Mouse (Mus musculus) midbrain, postnatal 0 days (tissue): Measurements from ENCODE around the gene Plcg1. TPM values are rescaled to one million over a fixed set of nuclear protein-coding genes. Genes with fewer than 3 reads are reported as not detected.

ENCODE experiments used
- ATAC-seq: fragments of 200-750 bp; cut with Nextera tagmentation; 2 replicates; pipeline ENCODE4 v1.8.0; 2017; ENCODE audit warnings: moderate number of reproducible peaks, mild to moderate bottlenecking, moderate TSS enrichment, moderate library complexity; ENCODE audit not compliant: low FRiP score
- DNase-seq: peaks from one replicate; pipeline ENCODE4 v3.0.0-alpha.2; 2015; ENCODE audit warnings: low spot score
- H3K27ac ChIP-seq: fragments of 300-500 bp; sonication (generic); 2 replicates; pipeline ENCODE4 v1.5.1; 2014; ENCODE audit warnings: low read depth, mild to moderate bottlenecking, low read length, mixed read lengths
- H3K27me3 ChIP-seq: fragments of 300-500 bp; sonication (generic); 2 replicates; pipeline ENCODE4 v1.6.1; 2014; ENCODE audit warnings: low read length, control low read depth, mixed read lengths; ENCODE audit not compliant: insufficient read depth
- H3K36me3 ChIP-seq: fragments of 300-500 bp; sonication (generic); 2 replicates; pipeline ENCODE4 v1.6.1; 2014; ENCODE audit warnings: low read length, control low read depth, mixed read lengths; ENCODE audit not compliant: insufficient read depth
- H3K4me1 ChIP-seq: fragments of 300-500 bp; sonication (generic); 2 replicates; pipeline ENCODE4 v1.6.1; 2014; ENCODE audit warnings: mild to moderate bottlenecking, control low read depth, antibody characterized with exemption, low read length, mixed read lengths; ENCODE audit not compliant: insufficient read depth
- H3K4me2 ChIP-seq: fragments of 300-500 bp; sonication (generic); 2 replicates; pipeline ENCODE4 v1.6.1; 2014; ENCODE audit warnings: low read depth, mild to moderate bottlenecking, low read length, mixed read lengths; ENCODE audit not compliant: poor library complexity, severe bottlenecking
- H3K4me3 ChIP-seq: fragments of 300-500 bp; sonication (generic); 2 replicates; pipeline ENCODE4 v1.5.1; 2014; ENCODE audit warnings: low read depth, mild to moderate bottlenecking, low read length, moderate library complexity
- H3K9ac ChIP-seq: fragments of 300-500 bp; sonication (generic); replicated peaks from 2 replicates; pipeline ENCODE4 v1.6.1; 2014; ENCODE audit warnings: mild to moderate bottlenecking, low read length, moderate library complexity, mixed read lengths; ENCODE audit not compliant: poor library complexity, severe bottlenecking
- H3K9me3 ChIP-seq: fragments of 300-500 bp; sonication (generic); 2 replicates; pipeline ENCODE4 v1.6.1; 2016; ENCODE audit warnings: low read length, control low read depth
- CTCF ChIP-seq: IDR thresholded peaks from 2 replicates; pipeline ENCODE4 v1.5.1; 2016; ENCODE audit warnings: antibody characterized with exemption, mild to moderate bottlenecking
- WGBS: fragments of 180-500 bp; shearing (Covaris S2); extraction: QIAGEN DNeasy Blood & Tissue Kit; methylation state at CpG from one replicate; pipeline ENCODE4 v1.1.7; 2014; 5-methylcytosine and 5-hydroxymethylcytosine counted together
- polyA plus RNA-seq: library from polyadenylated mRNA; unstranded; fragments of >200 nt; fragmentation: Nextera tagmentation; extraction: Ambion mirVana; gene quantifications from 2 replicates; pipeline ENCODE4 v1.2.1, GENCODE M21; 2015
- total RNA-seq: library from RNA; depleted of rRNA; stranded (reverse); fragments of >200 nt; gene quantifications from 2 replicates; pipeline ENCODE4 v1.2.3, GENCODE M21; 2014

The Plcg1 gene
- total and polyA plus RNA-seq, 2 experiments from 2014 or later = 45.2 to 88.7 TPM

GRCm38 (mm10) chr2:160796973-160797372 lies 65.9 kb downstream of the Plcg1 start:
- WGBS = 62% methylated on average over 2 of the region's 2 CpGs
- Histone ChIP-seq H3K4me1 (no peaks in the 10 kb centered on the region), H3K9me3 (no peaks in the 10 kb centered on the region), H3K4me3 (no peak overlapping the region), H3K9ac (no peak overlapping the region), H3K36me3 (no peaks in the 10 kb centered on the region), H3K27ac (peak overlapping the region; percentile 55), H3K27me3 (no peaks in the 10 kb centered on the region), H3K4me2 (no peak overlapping the region)
- DNase-seq (peak; percentile 78), ATAC-seq (no peak)
- TF ChIP-seq CTCF = no peak

DNA sequence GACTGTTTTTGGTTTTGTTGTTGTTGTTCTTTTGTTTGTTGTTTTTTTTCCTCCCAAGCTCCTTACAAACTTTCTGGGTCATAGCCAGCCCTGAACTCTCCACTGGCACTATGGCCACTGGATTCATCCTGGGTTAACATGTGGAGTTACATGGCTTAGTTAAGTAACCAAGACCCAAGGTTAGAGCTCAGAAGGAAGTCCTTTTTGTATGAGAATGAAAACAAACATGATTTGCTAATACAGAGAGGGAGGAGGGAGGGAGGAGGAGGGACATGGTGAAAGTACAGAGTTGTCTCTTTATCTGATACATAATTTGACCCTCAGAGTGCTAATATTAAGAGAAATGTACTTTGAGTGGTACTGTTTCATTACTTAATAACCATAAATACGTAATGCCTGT lies 67.1 kb downstream of the Plcg1 start:
- no peak for DNase-seq
- no peak overlapping the region for H3K27ac ChIP-seq
- no peaks in the 10 kb centered on the region for H3K36me3 ChIP-seq
- no peak overlapping the region for H3K4me2 ChIP-seq
- no peaks in the 10 kb centered on the region for H3K9me3 ChIP-seq
- ATAC-seq = no peak
- H3K4me3 ChIP-seq = no peak overlapping the region
- no peaks in the 10 kb centered on the region for H3K27me3 ChIP-seq
- 92% methylated on average over 1 of the region's 1 CpGs for WGBS
- H3K4me1 ChIP-seq = no peaks in the 10 kb centered on the region
- no peak for TF ChIP-seq CTCF
- H3K9ac ChIP-seq = no peak overlapping the region

GRCm38 (mm10) chr2:160800967-160801366 lies 69.9 kb downstream of the Plcg1 start:
- DNase-seq = no peak
- H3K4me3 ChIP-seq = no peak overlapping the region
- no peak overlapping the region for H3K4me2 ChIP-seq
- H3K9me3 ChIP-seq = no peaks in the 10 kb centered on the region
- TF ChIP-seq CTCF = no peak
- ATAC-seq = no peak
- no peaks in the 10 kb centered on the region for H3K4me1 ChIP-seq
- H3K27ac ChIP-seq = no peak overlapping the region
- H3K27me3 ChIP-seq = no peaks in the 10 kb centered on the region
- 89% methylated on average over 1 of the region's 1 CpGs for WGBS
- H3K36me3 ChIP-seq = no peaks in the 10 kb centered on the region
- no peak overlapping the region for H3K9ac ChIP-seq

DNA sequence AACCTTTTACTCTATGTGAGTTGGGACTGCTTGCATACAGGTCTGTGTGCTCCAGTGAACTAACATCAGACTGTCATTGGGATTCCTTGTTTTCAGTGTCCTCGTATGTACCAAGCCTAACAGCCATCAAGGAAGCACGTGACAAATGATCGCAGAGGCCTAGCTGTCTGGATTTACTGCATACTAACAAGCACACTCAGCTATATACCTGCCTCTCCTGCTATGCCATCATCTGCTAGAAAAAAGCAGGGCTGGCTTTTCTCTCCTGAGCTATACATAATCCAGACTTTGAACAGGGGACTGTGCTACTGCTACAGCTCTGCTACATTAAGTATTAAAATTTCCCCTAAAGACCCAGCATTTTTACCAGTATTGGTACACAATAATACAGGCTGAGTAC lies 71.2 kb downstream of the Plcg1 start:
- no peaks in the 10 kb centered on the region for H3K4me1 ChIP-seq
- DNase-seq (no peak), ATAC-seq (no peak)
- TF ChIP-seq CTCF = no peak
- H3K36me3 ChIP-seq = no peaks in the 10 kb centered on the region
- no peak overlapping the region for H3K9ac ChIP-seq
- 78% methylated on average over 3 of the region's 3 CpGs for WGBS
- H3K27me3 ChIP-seq = no peaks in the 10 kb centered on the region
- H3K27ac ChIP-seq = no peak overlapping the region
- no peak overlapping the region for H3K4me2 ChIP-seq
- no peaks in the 10 kb centered on the region for H3K9me3 ChIP-seq
- no peak overlapping the region for H3K4me3 ChIP-seq

DNA sequence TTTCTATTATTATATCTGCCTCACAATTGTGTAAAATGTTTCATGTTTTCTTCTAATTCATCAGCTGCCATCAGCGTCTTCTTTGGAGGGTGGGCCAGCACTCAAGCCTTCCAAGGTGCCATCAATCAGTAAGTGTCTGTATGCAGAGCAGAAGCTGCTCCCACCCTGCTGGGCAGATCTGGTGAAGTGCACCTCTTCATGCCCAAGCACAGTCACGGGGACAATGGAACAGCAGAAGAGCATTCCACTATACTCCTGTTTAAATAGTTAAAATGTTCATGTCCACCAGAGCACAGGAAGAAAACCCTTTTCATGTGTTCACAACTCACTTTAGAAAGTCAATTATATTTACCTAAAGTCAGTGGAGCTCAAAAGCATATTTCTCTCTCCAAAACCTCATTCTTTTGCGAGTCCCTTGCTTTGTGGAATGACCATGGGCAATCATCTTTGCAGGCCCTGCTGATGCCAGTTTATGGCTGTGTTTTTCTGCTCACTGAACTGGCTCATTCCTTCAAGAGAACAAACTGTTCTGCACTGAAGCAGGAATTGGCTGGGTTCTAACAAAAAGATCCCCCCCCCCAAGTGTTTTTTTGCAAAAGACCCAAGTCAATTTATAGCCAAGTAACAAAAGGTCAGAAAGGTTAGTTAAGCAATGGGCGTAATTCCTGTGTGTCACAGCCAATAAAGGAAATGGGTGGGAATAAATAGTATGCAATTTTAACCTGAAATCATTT lies 73.9 kb downstream of the Plcg1 start:
- Histone ChIP-seq H3K9me3 (no peaks in the 10 kb centered on the region), H3K27ac (peak overlapping the region; percentile 39; the same call in 1 of the 2 replicates), H3K4me1 (no peaks in the 10 kb centered on the region), H3K4me3 (no peak overlapping the region), H3K9ac (no peak overlapping the region), H3K4me2 (no peak overlapping the region), H3K27me3 (no peaks in the 10 kb centered on the region), H3K36me3 (no peaks in the 10 kb centered on the region)
- no peak for TF ChIP-seq CTCF
- no peak for ATAC-seq
- peak; percentile 62 for DNase-seq
- WGBS = 72% methylated on average over 4 of the region's 4 CpGs

- Histone ChIP-seq H3K36me3 (no peaks in the 10 kb centered on the region), H3K4me2 (no peak overlapping the region), H3K4me1 (no peaks in the 10 kb centered on the region), H3K27ac (peak overlapping the region; percentile 51; the same call in 1 of the 2 replicates), H3K9me3 (no peaks in the 10 kb centered on the region), H3K4me3 (no peak overlapping the region), H3K27me3 (no peaks in the 10 kb centered on the region), H3K9ac (no peak overlapping the region)
- TF ChIP-seq CTCF = no peak
- no peak for ATAC-seq
- peak; percentile 39 for DNase-seq
- WGBS = 62% methylated on average over 3 of the region's 3 CpGs
Observed at GRCm38 (mm10) chr2:160806091-160806521, 75.0 kb downstream of the Plcg1 start.
